Mouse (Mus musculus): ENCODE measurements at regions not wholly inside any gene's neighbourhood (a gene's known extent, or its start where the extent isn't known, plus 50 kb on each side); places are given as distances from the start of the nearest gene placed in this dataset.

GRCm38 (mm10) chr4:27845521-27845920, 967.4 kb upstream of the Epha7 start:
- DNase-seq (ENCODE audit: low read depth, low spot score): no peak

- DNase-seq (ENCODE audit: low read depth, low spot score): no peak
Observed at GRCm38 (mm10) chr4:27846106-27846622, 966.8 kb upstream of the Epha7 start.

GRCm38 (mm10) chr4:27856086-27856485, 956.8 kb upstream of the Epha7 start:
- DNase-seq (ENCODE audit: low read depth, low spot score): no peak

- DNase-seq (ENCODE audit: low read depth, low spot score): peak; percentile 68
Observed at GRCm38 (mm10) chr4:27887262-27887954, 925.5 kb upstream of the Epha7 start.

GRCm38 (mm10) chr4:27896396-27896795, 916.5 kb upstream of the Epha7 start:
- no peak for DNase-seq (ENCODE audit: low read depth, low spot score)

GRCm38 (mm10) chr4:27945351-27945750, 867.6 kb upstream of the Epha7 start:
- no peak for DNase-seq (ENCODE audit: low read depth, low spot score)

- no peak for DNase-seq (ENCODE audit: low read depth, low spot score)
Observed at GRCm38 (mm10) chr4:27945768-27946167, 867.2 kb upstream of the Epha7 start.

GRCm38 (mm10) chr4:27949970-27950717, 862.8 kb upstream of the Epha7 start:
- no peak for DNase-seq (ENCODE audit: low read depth, low spot score)

- no peak for DNase-seq (ENCODE audit: low read depth, low spot score)
Observed at GRCm38 (mm10) chr4:27965046-27965681, 847.8 kb upstream of the Epha7 start.

GRCm38 (mm10) chr4:27970569-27970968, 842.4 kb upstream of the Epha7 start:
- DNase-seq (ENCODE audit: low read depth, low spot score): peak; percentile 69

- DNase-seq (ENCODE audit: low read depth, low spot score): no peak
Observed at GRCm38 (mm10) chr4:27979210-27979771, 833.6 kb upstream of the Epha7 start.

GRCm38 (mm10) chr4:27979781-27980180, 833.1 kb upstream of the Epha7 start:
- no peak for DNase-seq (ENCODE audit: low read depth, low spot score)

- peak; percentile 12 for DNase-seq (ENCODE audit: low read depth, low spot score)
Observed at GRCm38 (mm10) chr4:27981309-27981708, 831.6 kb upstream of the Epha7 start.

- peak; percentile 40 for DNase-seq (ENCODE audit: low read depth, low spot score)
Observed at GRCm38 (mm10) chr4:27987986-27988423, 824.9 kb upstream of the Epha7 start.

- DNase-seq (ENCODE audit: low read depth, low spot score): no peak
Observed at GRCm38 (mm10) chr4:27994411-27994810, 818.5 kb upstream of the Epha7 start.

- DNase-seq (ENCODE audit: low read depth, low spot score): peak; percentile 16
Observed at GRCm38 (mm10) chr4:28001818-28002476, 811.0 kb upstream of the Epha7 start.

Data from mesoderm, embryonic 11.5 days (tissue).